8 mouse cellular contexts compared by ENCODE assay signal in the genomic region with DNA sequence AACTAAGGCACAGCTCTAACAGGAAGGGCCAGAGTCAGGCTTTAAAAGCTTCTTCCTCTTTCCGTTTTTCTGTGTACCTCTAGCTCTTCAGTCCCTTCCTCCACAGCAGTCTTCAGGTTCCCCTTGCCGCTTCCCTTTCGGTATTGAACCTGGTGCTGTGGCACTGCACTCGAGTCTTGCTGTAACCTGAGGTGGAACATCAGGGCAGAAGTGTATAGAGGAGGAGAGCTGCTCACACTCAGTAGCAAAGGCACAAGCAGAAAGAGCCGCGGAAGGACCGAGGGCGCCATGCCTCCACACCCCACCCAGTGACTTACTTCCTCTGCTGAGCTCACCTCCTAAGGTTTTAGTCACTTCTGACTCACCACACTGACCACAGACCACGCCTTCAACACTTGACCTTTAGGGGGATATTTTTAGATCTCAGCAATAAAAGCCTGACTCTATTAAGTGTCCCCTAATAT. TPM values are rescaled to one million over a fixed set of nuclear protein-coding genes. Genes with fewer than 3 reads are reported as not detected.
A peak's percentile ranks its signal among the peaks of the same experiment; 100 is the strongest.
DNase-seq lines count a peak whose midpoint lies in the region; ATAC-seq and TF ChIP-seq lines count a peak whose summit lies in the region.

Gene Cdk14 (minus strand): TSS at position 321 of the 464 bp plus-strand sequence.

- no peak for TF ChIP-seq POLR2A in olfactory bulb, adult 2 months (IDR thresholded peaks at IDR 0.05; ENCODE audit: insufficient read depth, low read depth, low read length)

- H3K4me3 ChIP-seq in forebrain, embryonic 16.5 days (replicated peaks; ENCODE audit: low read length): no peak within 1 kb of the TSS
- H3K4me3 ChIP-seq in layer of hippocampus, adult 2 months: no peak within 1 kb of the TSS
- no peak within 1 kb of the TSS for H3K4me3 ChIP-seq in lung, embryonic 15.5 days
- no peak within 1 kb of the TSS for H3K4me3 ChIP-seq in olfactory bulb, adult 2 months (ENCODE audit: insufficient read depth, low read depth, low read length)

- H3K9me3 ChIP-seq in forebrain, embryonic 16.5 days (ENCODE audit: control insufficient read depth, low read length): no peaks in the 10 kb centered on the region
- no peaks in the 10 kb centered on the region for H3K9me3 ChIP-seq in lung, embryonic 15.5 days

- 84% methylated on average over 9 of the region's 9 CpGs for WGBS in forebrain, embryonic 16.5 days
- 75% methylated on average over 9 of the region's 9 CpGs for WGBS in lung, embryonic 15.5 days
- 90% methylated on average over 9 of the region's 9 CpGs for WGBS in olfactory bulb, adult 2 months

- ATAC-seq in forebrain, embryonic 16.5 days: no peak
- no peak for ATAC-seq in lung, embryonic 15.5 days (ENCODE audit: borderline replicate concordance, extremely low read depth, low FRiP score, low TSS enrichment)

- H3K27ac ChIP-seq in forebrain, embryonic 16.5 days (ENCODE audit: low read length): no peak within 1 kb of the TSS
- H3K27ac ChIP-seq in layer of hippocampus, adult 2 months: peak within 1 kb of the TSS; percentile 29; the same call in 1 of the 2 replicates
- H3K27ac ChIP-seq in lung, embryonic 15.5 days: no peak within 1 kb of the TSS
- no peak within 1 kb of the TSS for H3K27ac ChIP-seq in olfactory bulb, adult 2 months (ENCODE audit: insufficient read depth, low read depth, low read length)

- no peaks in the 10 kb centered on the region for H3K36me3 ChIP-seq in forebrain, embryonic 16.5 days (ENCODE audit: control insufficient read depth, insufficient read depth)
- H3K36me3 ChIP-seq in lung, embryonic 15.5 days: no peaks in the 10 kb centered on the region

- no peak for TF ChIP-seq CTCF in layer of hippocampus, adult 2 months (conservative IDR thresholded peaks at IDR 0.05)
- no peak for TF ChIP-seq CTCF in olfactory bulb, adult 2 months (IDR thresholded peaks at IDR 0.05; ENCODE audit: insufficient read depth, low read depth, low read length)

- no peaks in the 10 kb centered on the region for H3K27me3 ChIP-seq in forebrain, embryonic 16.5 days (replicated peaks; ENCODE audit: control insufficient read depth, insufficient read depth, low read length)
- no peaks in the 10 kb centered on the region for H3K27me3 ChIP-seq in lung, embryonic 15.5 days

- H3K4me2 ChIP-seq in forebrain, embryonic 16.5 days (ENCODE audit: low read length): no peak within 1 kb of the TSS
- H3K4me2 ChIP-seq in lung, embryonic 15.5 days: no peak within 1 kb of the TSS

- DNase-seq in adrenal gland, adult (ENCODE audit: inconsistent age in 2 of 2, low spot score in 1 of 2): peak; percentile 7 to 46
- DNase-seq in adrenal gland, postnatal 25 days: no peak
- peak; percentile 30 for DNase-seq in Muller cell, postnatal 12 days (ENCODE audit: inconsistent ontology term)
- no peak for DNase-seq in layer of hippocampus, adult 2 months (ENCODE audit: low spot score in 2 of 2)
- DNase-seq in cerebellum, adult 9-11 months: no peak

- H3K9ac ChIP-seq in forebrain, embryonic 16.5 days (replicated peaks; ENCODE audit: low read depth, low read length): no peak within 1 kb of the TSS
- no peak within 1 kb of the TSS for H3K9ac ChIP-seq in lung, embryonic 15.5 days

- H3K4me1 ChIP-seq in forebrain, embryonic 16.5 days (replicated peaks; ENCODE audit: control insufficient read depth, insufficient read depth, low read length): no peaks in the 10 kb centered on the region
- H3K4me1 ChIP-seq in lung, embryonic 15.5 days: 0 out of 2 replicates have a peak, but pooled peaks cover 3% of the 10 kb centered on the region
- no peaks in the 10 kb centered on the region for H3K4me1 ChIP-seq in olfactory bulb, adult 2 months (ENCODE audit: control insufficient read depth, insufficient read depth, low read length)

RNA-seq across cellular contexts. Expression of gene Cdk14, which starts in this region (rescaled TPM):
- total RNA-seq in adrenal gland, postnatal 25 days (2021): 8.5 and 9.4 TPM in 2 replicates
- 30.6 and 30.8 TPM in 2 replicates for polyA plus RNA-seq in forebrain, embryonic 16.5 days (2015; fragmentation: Nextera tagmentation; extraction: Ambion mirVana)
- total RNA-seq in layer of hippocampus, adult 2 months (2021): 100 to 1,000 TPM; 258 to 269 TPM
- 30.4 and 33.1 TPM in 2 replicates for polyA plus RNA-seq in lung, embryonic 15.5 days (2015; fragmentation: Nextera tagmentation; extraction: Ambion mirVana)
- polyA plus RNA-seq in olfactory bulb, adult 2 months (2012; ENCODE audit: insufficient read depth, insufficient read length, low replicate concordance, missing spikeins): 83.4 TPM in 1 of 2 replicates, not detected in the other

Comparison
In these comparisons a context has a peak if more than half of its experiments do, and no peak if none do; other contexts are left out.
1. RNA of gene Cdk14 (total RNA-seq): 258 to 269 TPM in layer of hippocampus, adult 2 months; 8.5 to 9.4 TPM in adrenal gland, postnatal 25 days; every median in the first group is over 10 times any median in the second.
2. DNase-seq: peak in adrenal gland, adult (2 of 2) and Muller cell, postnatal 12 days (single experiment); none in adrenal gland, postnatal 25 days (single experiment), layer of hippocampus, adult 2 months (0 of 2) and cerebellum, adult 9-11 months (single experiment).